Mouse (Mus musculus): ENCODE results near the gene Fhl3. TPM values are rescaled to one million over a fixed set of nuclear protein-coding genes. Genes with fewer than 3 reads are reported as not detected.
"Not testable (repeated sequence)": the region's sequence is repeated elsewhere in the genome, so short reads cannot be mapped to it uniquely, and the experiment has no call there.

The Fhl3 gene
- polyA plus RNA-seq, 1 experiment = 19.4 TPM

DNA sequence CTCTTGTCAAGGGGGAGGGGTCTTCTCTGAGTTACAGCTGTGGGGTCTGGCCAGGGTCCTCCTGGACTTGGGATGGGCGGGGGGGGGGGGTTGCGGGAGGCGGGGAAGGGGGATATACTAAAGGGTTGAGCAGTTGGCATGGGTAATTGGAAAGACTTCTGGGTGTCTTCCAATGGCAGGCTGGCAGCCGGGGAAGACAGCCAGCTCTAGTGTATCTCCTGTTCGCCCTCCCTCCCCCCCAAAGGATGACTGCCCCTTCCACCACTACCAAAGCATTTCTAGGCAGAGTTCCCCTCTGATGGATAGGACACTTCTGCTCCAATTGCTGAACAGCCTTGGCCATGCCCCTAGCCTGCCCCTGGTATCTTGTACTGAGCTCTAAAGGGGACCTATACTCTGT lies 1.4 kb downstream of the Fhl3 start:
- DNase-seq (ENCODE audit: low read depth in 1 of 2, low spot score in 2 of 2) = no peak
- Histone ChIP-seq H3K4me1 (ENCODE audit: control insufficient read depth, insufficient read depth, insufficient read length) (peaks cover 30% of the 10 kb centered on the region), H3K27me3 (ENCODE audit: control insufficient read depth, insufficient read depth, low read length) (no peaks in the 10 kb centered on the region), H3K27ac (ENCODE audit: insufficient read depth, low read length) (no peak overlapping the region), H3K4me3 (ENCODE audit: extremely low read depth, insufficient read depth, insufficient read length) (no peak overlapping the region), H3K36me3 (ENCODE audit: control insufficient read depth, insufficient read depth, low read length) (no peaks in the 10 kb centered on the region)
- TF ChIP-seq CTCF (IDR thresholded peaks at IDR 0.05; ENCODE audit: extremely low read depth, insufficient read depth, insufficient read length, insufficient replicate concordance) = no peak
- TF ChIP-seq POLR2A (IDR thresholded peaks at IDR 0.05; ENCODE audit: low read depth, low read length) = no peak
- WGBS = 78% methylated on average over 5 of the region's 5 CpGs

DNA sequence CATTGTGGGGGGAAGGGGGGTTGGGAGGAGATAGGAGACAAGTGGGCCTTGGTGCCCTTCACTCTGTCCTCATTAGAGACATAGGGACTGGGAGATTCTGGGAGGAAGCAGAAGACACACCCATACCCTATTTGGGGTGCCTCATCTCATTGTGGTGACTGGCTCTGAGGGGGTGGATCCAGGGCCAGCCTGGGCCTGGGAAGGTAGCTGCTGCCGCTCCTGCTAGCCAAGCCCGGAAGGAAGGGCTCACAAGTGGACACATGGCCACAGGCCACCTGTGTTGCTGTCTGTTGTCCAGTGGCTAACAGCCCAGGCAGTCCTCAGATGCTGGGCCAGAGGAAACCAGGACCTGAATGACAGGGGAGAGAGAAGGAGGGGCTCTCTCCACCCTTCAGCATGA lies 2.9 kb downstream of the Fhl3 start:
- Histone ChIP-seq H3K27ac (ENCODE audit: insufficient read depth, low read length) (peak overlapping the region; percentile 82), H3K4me1 (ENCODE audit: control insufficient read depth, insufficient read depth, insufficient read length) (peaks cover 32% of the 10 kb centered on the region), H3K4me3 (ENCODE audit: extremely low read depth, insufficient read depth, insufficient read length) (no peak overlapping the region), H3K27me3 (ENCODE audit: control insufficient read depth, insufficient read depth, low read length) (no peaks in the 10 kb centered on the region), H3K36me3 (ENCODE audit: control insufficient read depth, insufficient read depth, low read length) (no peaks in the 10 kb centered on the region)
- TF ChIP-seq CTCF (IDR thresholded peaks at IDR 0.05; ENCODE audit: extremely low read depth, insufficient read depth, insufficient read length, insufficient replicate concordance) (no peak), POLR2A (IDR thresholded peaks at IDR 0.05; ENCODE audit: low read depth, low read length) (no peak)
- 56% methylated on average over 2 of the region's 2 CpGs for WGBS
- DNase-seq (ENCODE audit: low read depth in 1 of 2, low spot score in 2 of 2) = no peak

DNA sequence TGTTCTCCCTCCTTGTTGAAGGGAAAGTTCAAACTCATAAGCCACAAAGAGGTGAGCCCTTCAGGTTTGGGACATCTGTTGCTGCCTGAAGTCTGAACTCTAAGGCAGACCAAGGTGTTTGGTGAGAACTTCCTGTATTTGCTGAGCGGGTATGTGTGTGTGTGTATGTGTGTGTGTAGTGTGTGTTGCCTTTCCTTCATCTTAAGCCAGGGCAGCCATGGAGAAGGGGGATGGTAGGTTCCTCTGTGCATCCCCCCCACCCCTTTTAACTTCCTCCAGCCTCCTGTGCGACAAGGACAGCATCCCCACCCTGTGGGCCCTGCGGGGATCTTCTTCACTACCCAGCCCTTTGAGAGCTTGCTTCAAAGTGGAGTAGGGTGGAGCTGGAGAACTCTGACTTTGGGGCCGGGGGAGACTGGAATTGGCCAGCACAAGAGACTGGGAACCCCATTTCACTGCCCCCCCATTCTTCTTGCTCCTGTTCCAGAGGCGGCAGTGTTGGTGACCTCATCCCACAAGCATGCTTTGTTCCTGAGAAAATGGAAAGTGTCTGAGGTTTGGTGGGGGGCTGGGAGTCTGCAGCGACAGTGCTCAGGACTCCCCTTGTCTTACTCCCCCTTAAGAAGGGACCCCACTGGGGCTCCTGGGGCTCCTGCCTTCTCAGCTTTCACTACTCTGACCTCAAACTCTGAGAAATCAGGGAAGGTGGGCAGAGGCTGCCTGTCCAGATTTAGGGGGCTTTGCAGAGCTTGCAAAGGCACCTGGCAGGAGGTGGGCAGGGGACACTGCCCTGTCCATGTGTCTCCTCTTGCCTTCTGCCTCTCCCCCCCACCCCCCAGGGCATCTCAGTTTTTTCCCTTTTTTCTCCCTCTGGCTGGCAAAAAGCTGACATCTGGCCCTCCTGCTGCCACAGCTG lies 3.6 kb downstream of the Fhl3 start:
- TF ChIP-seq POLR2A (IDR thresholded peaks at IDR 0.05; ENCODE audit: low read depth, low read length) (no peak), CTCF (IDR thresholded peaks at IDR 0.05; ENCODE audit: extremely low read depth, insufficient read depth, insufficient read length, insufficient replicate concordance) (no peak)
- H3K4me1 ChIP-seq (ENCODE audit: control insufficient read depth, insufficient read depth, insufficient read length) = peaks cover 32% of the 10 kb centered on the region
- peak overlapping the region; percentile 82 for H3K27ac ChIP-seq (ENCODE audit: insufficient read depth, low read length)
- WGBS = 22% methylated on average over 6 of the region's 6 CpGs
- DNase-seq (ENCODE audit: low read depth in 1 of 2, low spot score in 2 of 2) = peak in 1 of 2 experiments; percentile 30
- H3K36me3 ChIP-seq (ENCODE audit: control insufficient read depth, insufficient read depth, low read length) = no peaks in the 10 kb centered on the region
- no peaks in the 10 kb centered on the region for H3K27me3 ChIP-seq (ENCODE audit: control insufficient read depth, insufficient read depth, low read length)
- no peak overlapping the region for H3K4me3 ChIP-seq (ENCODE audit: extremely low read depth, insufficient read depth, insufficient read length)

DNA sequence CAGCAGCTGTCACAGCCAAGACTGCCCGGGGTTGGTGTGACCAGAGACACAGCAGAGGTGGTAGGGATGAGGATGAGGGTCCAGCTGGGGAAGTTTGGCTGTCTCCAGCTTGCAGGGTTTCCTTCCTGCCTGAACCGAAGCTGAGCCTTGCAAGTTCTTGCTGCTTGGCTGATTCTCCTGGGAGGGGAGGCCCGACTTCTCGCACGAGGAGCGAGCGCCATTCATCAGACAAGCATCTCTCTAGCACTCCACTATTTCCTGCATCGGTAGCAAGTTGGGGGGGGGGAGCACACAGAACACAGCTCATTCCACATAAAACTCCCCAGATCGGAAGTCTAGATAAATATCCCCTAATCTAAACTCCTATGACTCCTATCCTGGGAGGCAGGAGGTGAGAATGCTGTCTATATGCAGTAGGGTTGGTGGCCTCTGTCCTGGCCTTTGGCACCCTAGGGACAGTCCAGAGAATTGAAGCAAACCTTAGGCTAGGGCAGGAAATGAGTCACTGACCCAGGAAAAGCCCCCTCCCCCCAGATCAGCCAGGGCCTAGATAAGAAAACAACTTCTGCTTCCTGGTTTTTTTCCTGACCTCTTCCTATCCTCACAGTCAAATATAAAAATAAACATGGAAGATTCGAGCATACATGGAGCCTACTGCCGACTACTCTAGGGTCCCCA lies 4.4 kb downstream of the Fhl3 start:
- TF ChIP-seq CTCF (IDR thresholded peaks at IDR 0.05; ENCODE audit: extremely low read depth, insufficient read depth, insufficient read length, insufficient replicate concordance) (no peak), POLR2A (IDR thresholded peaks at IDR 0.05; ENCODE audit: low read depth, low read length) (no peak)
- H3K36me3 ChIP-seq (ENCODE audit: control insufficient read depth, insufficient read depth, low read length) = no peaks in the 10 kb centered on the region
- H3K4me1 ChIP-seq (ENCODE audit: control insufficient read depth, insufficient read depth, insufficient read length) = peaks cover 36% of the 10 kb centered on the region
- peak overlapping the region; percentile 20; the same call in 1 of the 2 replicates for H3K27ac ChIP-seq (ENCODE audit: insufficient read depth, low read length)
- WGBS = 11% methylated on average over 11 of the region's 11 CpGs
- H3K27me3 ChIP-seq (ENCODE audit: control insufficient read depth, insufficient read depth, low read length) = no peaks in the 10 kb centered on the region
- DNase-seq (ENCODE audit: low read depth in 1 of 2, low spot score in 2 of 2) = no peak
- H3K4me3 ChIP-seq (ENCODE audit: extremely low read depth, insufficient read depth, insufficient read length) = no peak overlapping the region

DNA sequence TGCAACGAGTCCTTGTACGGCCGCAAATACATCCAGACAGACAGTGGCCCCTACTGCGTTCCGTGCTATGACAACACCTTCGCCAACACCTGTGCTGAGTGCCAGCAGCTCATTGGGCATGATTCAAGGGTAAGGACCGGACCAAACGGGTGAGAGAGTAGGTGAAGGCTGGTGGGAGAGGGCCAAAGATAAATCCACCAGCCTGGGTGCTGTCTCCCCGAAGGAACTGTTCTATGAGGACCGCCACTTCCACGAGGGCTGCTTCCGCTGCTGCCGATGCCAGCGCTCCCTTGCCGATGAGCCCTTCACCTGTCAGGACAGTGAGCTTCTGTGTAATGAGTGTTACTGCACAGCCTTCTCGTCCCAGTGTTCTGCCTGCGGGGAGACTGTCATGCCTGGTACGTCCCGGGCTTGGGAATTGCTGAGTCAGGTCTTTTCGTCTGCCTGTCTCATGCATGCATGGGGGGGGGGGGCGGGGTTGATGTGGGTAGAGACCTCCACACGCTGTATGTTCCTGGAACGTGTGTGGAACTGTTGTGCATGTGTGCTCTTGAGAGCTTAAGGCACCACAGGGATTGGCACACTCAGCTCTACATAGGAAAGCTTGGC lies 5.3 kb downstream of the Fhl3 start:
- H3K36me3 ChIP-seq (ENCODE audit: control insufficient read depth, insufficient read depth, low read length) = no peaks in the 10 kb centered on the region

DNA sequence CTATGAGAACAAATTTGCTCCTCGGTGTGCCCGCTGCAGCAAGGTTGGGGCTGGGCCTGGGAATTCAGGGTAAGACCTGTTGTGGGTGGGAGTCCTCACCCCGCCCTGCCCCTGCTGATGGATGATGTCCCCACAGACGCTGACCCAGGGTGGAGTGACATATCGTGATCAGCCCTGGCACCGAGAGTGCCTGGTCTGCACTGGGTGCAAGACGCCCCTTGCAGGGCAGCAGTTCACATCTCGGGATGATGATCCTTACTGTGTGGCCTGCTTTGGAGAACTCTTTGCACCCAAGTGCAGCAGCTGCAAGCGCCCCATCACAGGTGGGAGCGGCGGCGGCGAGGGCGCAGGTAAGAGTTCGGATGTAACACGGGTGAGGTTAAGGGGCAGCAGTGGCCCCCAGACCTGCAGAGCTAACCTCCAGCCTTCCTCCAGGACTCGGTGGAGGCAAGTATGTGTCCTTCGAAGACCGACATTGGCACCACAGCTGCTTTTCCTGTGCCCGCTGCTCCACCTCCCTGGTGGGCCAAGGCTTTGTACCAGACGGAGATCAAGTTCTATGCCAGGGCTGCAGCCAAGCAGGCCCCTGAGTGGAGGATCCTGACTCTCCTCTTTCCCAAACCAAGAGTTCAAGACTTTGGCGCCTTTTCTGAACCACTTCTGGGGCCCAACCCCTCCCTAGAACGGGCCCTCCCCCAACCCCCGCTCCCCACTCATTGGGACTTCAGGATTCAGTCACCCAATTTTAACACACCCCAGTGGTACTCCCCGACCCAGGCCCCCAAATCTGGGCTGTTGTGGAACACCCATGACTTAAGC lies 7.1 kb downstream of the Fhl3 start:
- not testable (repeated sequence) for H3K27ac ChIP-seq (ENCODE audit: insufficient read depth, low read length); DNase-seq (ENCODE audit: low read depth in 1 of 2, low spot score in 2 of 2)

More for the DNA sequence above, 5.3 kb downstream of the Fhl3 start:
- DNase-seq (ENCODE audit: low read depth in 1 of 2, low spot score in 2 of 2) = no peak
- H3K4me3 ChIP-seq (ENCODE audit: extremely low read depth, insufficient read depth, insufficient read length) = no peak overlapping the region
- H3K27me3 ChIP-seq (ENCODE audit: control insufficient read depth, insufficient read depth, low read length) = no peaks in the 10 kb centered on the region
- 87% methylated on average over 23 of the region's 23 CpGs for WGBS
- TF ChIP-seq POLR2A (IDR thresholded peaks at IDR 0.05; ENCODE audit: low read depth, low read length) (no peak), CTCF (IDR thresholded peaks at IDR 0.05; ENCODE audit: extremely low read depth, insufficient read depth, insufficient read length, insufficient replicate concordance) (no peak)
- H3K4me1 ChIP-seq (ENCODE audit: control insufficient read depth, insufficient read depth, insufficient read length) = peaks cover 34% of the 10 kb centered on the region
- H3K27ac ChIP-seq (ENCODE audit: insufficient read depth, low read length) = no peak overlapping the region

DNA sequence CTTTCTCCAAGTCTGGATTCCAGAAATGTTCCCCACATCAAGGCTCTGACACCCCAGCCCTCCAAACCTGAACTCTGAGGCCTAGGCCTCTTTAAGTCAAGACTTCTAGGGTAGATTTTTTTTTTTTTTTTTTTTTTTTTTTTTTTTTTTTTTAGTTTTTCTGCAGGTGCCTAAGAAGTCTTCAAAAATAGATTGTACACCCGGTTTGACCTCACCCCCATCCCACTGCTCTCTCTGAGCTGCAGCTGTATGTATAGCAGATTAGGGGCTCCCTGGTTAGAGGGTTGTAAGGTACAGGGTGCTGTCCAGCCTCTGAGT lies 7.7 kb downstream of the Fhl3 start:
- not testable (repeated sequence) for H3K4me3 ChIP-seq (ENCODE audit: extremely low read depth, insufficient read depth, insufficient read length); H3K36me3 ChIP-seq (ENCODE audit: control insufficient read depth, insufficient read depth, low read length); H3K27me3 ChIP-seq (ENCODE audit: control insufficient read depth, insufficient read depth, low read length); DNase-seq (ENCODE audit: low read depth in 1 of 2, low spot score in 2 of 2)
- WGBS = 0% methylated on average over 1 of the region's 1 CpGs
- H3K4me1 ChIP-seq (ENCODE audit: control insufficient read depth, insufficient read depth, insufficient read length) = peaks cover 31% of the 10 kb centered on the region; the same call in 1 of the 2 replicates
- H3K27ac ChIP-seq (ENCODE audit: insufficient read depth, low read length) = peak overlapping the region; percentile 86

More for the DNA sequence above, 7.1 kb downstream of the Fhl3 start:
- not testable (repeated sequence) for H3K36me3 ChIP-seq (ENCODE audit: control insufficient read depth, insufficient read depth, low read length); H3K27me3 ChIP-seq (ENCODE audit: control insufficient read depth, insufficient read depth, low read length); H3K4me3 ChIP-seq (ENCODE audit: extremely low read depth, insufficient read depth, insufficient read length)
- peaks cover 31% of the 10 kb centered on the region; the same call in 1 of the 2 replicates for H3K4me1 ChIP-seq (ENCODE audit: control insufficient read depth, insufficient read depth, insufficient read length)
- 87% methylated on average over 25 of the region's 25 CpGs for WGBS

Measured in spleen, adult 2 months (tissue).